Mouse (Mus musculus) MEL (cell line): ENCODE data around the gene Gm37240. TPM values are rescaled to one million over a fixed set of nuclear protein-coding genes. Genes with fewer than 3 reads are reported as not detected.

ENCODE experiments used
- DNase-seq: peaks from one replicate; pipeline ENCODE4 v3.0.0; 2011; ENCODE audit warnings: low read depth, low spot score
- H3K27ac ChIP-seq: 2 replicates; pipeline ENCODE4 v1.5.1; 2012; ENCODE audit warnings: low read depth, mild to moderate bottlenecking, control low read depth, low read length, moderate library complexity; ENCODE audit not compliant: control insufficient read depth
- H3K27me3 ChIP-seq, 2 experiments: fragments of 150-350 bp in 1 of 2; sonication (generic) in 1 of 2; 2 replicates each; pipeline ENCODE4 v1.6.1; 2012; ENCODE audit warnings: low read length in 2 of 2, mild to moderate bottlenecking in 2 of 2, improper control_type of control experiment in 1 of 2, moderate library complexity in 1 of 2; ENCODE audit not compliant: insufficient read depth in 2 of 2, control insufficient read depth in 1 of 2
- H3K36me3 ChIP-seq, 2 experiments: 2 replicates each; pipeline ENCODE4 v1.6.1; 2012 to 2014; ENCODE audit warnings: low read length in 2 of 2, improper control_type of control experiment in 1 of 2, inconsistent platforms in 1 of 2, mild to moderate bottlenecking in 1 of 2; ENCODE audit not compliant: insufficient read depth in 2 of 2, control insufficient read depth in 1 of 2
- H3K4me1 ChIP-seq, 2 experiments: fragments of 150-350 bp in 1 of 2; sonication (generic) in 1 of 2; 2 replicates each; pipeline ENCODE4 v1.6.1; 2012; ENCODE audit warnings: low read length in 2 of 2, improper control_type of control experiment in 1 of 2, mild to moderate bottlenecking in 1 of 2; ENCODE audit not compliant: insufficient read depth in 2 of 2, control insufficient read depth in 1 of 2
- H3K4me3 ChIP-seq, 2 experiments: fragments of 150-350 bp in 1 of 2; sonication (generic) in 1 of 2; 2 replicates each; pipeline ENCODE4 v1.5.1; 2012; ENCODE audit warnings: low read depth in 2 of 2, low read length in 2 of 2, mild to moderate bottlenecking in 2 of 2, moderate library complexity in 2 of 2, control low read depth in 1 of 2, improper control_type of control experiment in 1 of 2; ENCODE audit not compliant: control insufficient read depth in 1 of 2, insufficient read depth in 1 of 2
- H3K79me2 ChIP-seq: 2 replicates; pipeline ENCODE4 v1.6.1; 2012; ENCODE audit warnings: mild to moderate bottlenecking, low read length, moderate library complexity; ENCODE audit not compliant: control insufficient read depth, poor library complexity, insufficient read depth
- H3K9ac ChIP-seq: 2 replicates; pipeline ENCODE4 v1.6.1; 2012; ENCODE audit warnings: low read depth, mild to moderate bottlenecking, control low read depth, low read length, moderate library complexity; ENCODE audit not compliant: control insufficient read depth, poor library complexity, severe bottlenecking
- H3K9me3 ChIP-seq: fragments of 150-350 bp; sonication (generic); replicated peaks from 2 replicates; pipeline ENCODE4 v1.6.1; 2012; ENCODE audit warnings: mild to moderate bottlenecking, low read length, improper control_type of control experiment, moderate library complexity; ENCODE audit not compliant: insufficient read depth
- BHLHE40 ChIP-seq: IDR thresholded peaks from 2 replicates; pipeline ENCODE4 v1.6.1; 2012; ENCODE audit warnings: low read depth, mild to moderate bottlenecking, inconsistent platforms, low read length, improper control_type of control experiment, borderline replicate concordance
- E2F4 ChIP-seq: IDR thresholded peaks from 2 replicates; pipeline ENCODE4 v1.6.1; 2011; ENCODE audit warnings: low read depth, low read length, improper control_type of control experiment, borderline replicate concordance
- ELF1 ChIP-seq: IDR thresholded peaks from 2 replicates; pipeline ENCODE4 v1.6.1; 2014; ENCODE audit warnings: low read depth, mild to moderate bottlenecking, inconsistent platforms, low read length, improper control_type of control experiment, moderate library complexity
- ETS1 ChIP-seq: IDR thresholded peaks from 2 replicates; pipeline ENCODE4 v1.6.1; 2012; ENCODE audit warnings: low read depth, mild to moderate bottlenecking, inconsistent platforms, low read length, improper control_type of control experiment, moderate library complexity
- JUND ChIP-seq: IDR thresholded peaks from 2 replicates; pipeline ENCODE4 v1.6.1; 2011; ENCODE audit warnings: low read depth, mild to moderate bottlenecking, improper control_type of control experiment, low read length
- MAFK ChIP-seq: IDR thresholded peaks from 2 replicates; pipeline ENCODE4 v1.6.1; 2011; ENCODE audit warnings: low read depth, mild to moderate bottlenecking, low read length, improper control_type of control experiment, borderline replicate concordance
- MAX ChIP-seq: IDR thresholded peaks from 2 replicates; pipeline ENCODE4 v1.6.1; 2011; ENCODE audit warnings: low read length, improper control_type of control experiment
- MAZ ChIP-seq: IDR thresholded peaks from 2 replicates; pipeline ENCODE4 v1.6.1; 2012; ENCODE audit warnings: low read depth, mild to moderate bottlenecking, inconsistent platforms, low read length, improper control_type of control experiment
- MEF2A ChIP-seq: IDR thresholded peaks from 2 replicates; pipeline ENCODE4 v1.6.1; 2014; ENCODE audit warnings: low read depth, mild to moderate bottlenecking, inconsistent platforms, low read length, improper control_type of control experiment; ENCODE audit not compliant: poor library complexity, insufficient replicate concordance, severe bottlenecking; ENCODE audit errors: extremely low read depth
- MYC ChIP-seq: IDR thresholded peaks from 2 replicates; pipeline ENCODE4 v1.6.1; 2011; ENCODE audit warnings: low read depth, mild to moderate bottlenecking, low read length, improper control_type of control experiment, moderate library complexity
- NRF1 ChIP-seq: IDR thresholded peaks from 2 replicates; pipeline ENCODE4 v1.6.1; 2014; ENCODE audit warnings: low read depth, mild to moderate bottlenecking, inconsistent platforms, low read length, improper control_type of control experiment, moderate library complexity; ENCODE audit not compliant: poor library complexity, insufficient read depth, severe bottlenecking
- POLR2AphosphoS5 ChIP-seq: IDR thresholded peaks from 2 replicates; pipeline ENCODE4 v1.6.1; 2012; ENCODE audit warnings: low read depth, borderline replicate concordance, mild to moderate bottlenecking, inconsistent platforms, low read length, moderate library complexity, mixed read lengths
- RAD21 ChIP-seq: IDR thresholded peaks from 2 replicates; pipeline ENCODE4 v1.6.1; 2011; ENCODE audit warnings: mild to moderate bottlenecking, low read depth, low read length, improper control_type of control experiment
- SIN3A ChIP-seq: IDR thresholded peaks from 2 replicates; pipeline ENCODE4 v1.6.1; 2012; ENCODE audit warnings: low read length, improper control_type of control experiment, inconsistent platforms
- SMC3 ChIP-seq: IDR thresholded peaks from 2 replicates; pipeline ENCODE4 v1.6.1; 2011; ENCODE audit warnings: low read depth, low read length, improper control_type of control experiment
- TAL1 ChIP-seq: IDR thresholded peaks from 2 replicates; pipeline ENCODE4 v1.6.1; 2012; ENCODE audit warnings: mild to moderate bottlenecking, inconsistent platforms, low read length, moderate library complexity, mixed read lengths
- UBTF ChIP-seq: IDR thresholded peaks from 2 replicates; pipeline ENCODE4 v1.6.1; 2012; ENCODE audit warnings: low read depth, mild to moderate bottlenecking, inconsistent platforms, low read length, improper control_type of control experiment, moderate library complexity, borderline replicate concordance; ENCODE audit not compliant: insufficient read depth
- USF1 ChIP-seq: IDR thresholded peaks from 2 replicates; pipeline ENCODE4 v1.6.1; 2014; ENCODE audit warnings: low read depth, mild to moderate bottlenecking, inconsistent platforms, low read length, improper control_type of control experiment, moderate library complexity
- ZC3H11A ChIP-seq: IDR thresholded peaks from 2 replicates; pipeline ENCODE4 v1.6.1; 2012; ENCODE audit warnings: low read depth, mild to moderate bottlenecking, inconsistent platforms, low read length, improper control_type of control experiment
- ZMIZ1 ChIP-seq: IDR thresholded peaks from 2 replicates; pipeline ENCODE4 v1.6.1; 2012; ENCODE audit warnings: low read depth, mild to moderate bottlenecking, inconsistent platforms, low read length, improper control_type of control experiment, moderate library complexity
- ZNF384 ChIP-seq: IDR thresholded peaks from 2 replicates; pipeline ENCODE4 v1.6.1; 2012; ENCODE audit warnings: low read depth, mild to moderate bottlenecking, inconsistent platforms, low read length, improper control_type of control experiment
- polyA plus RNA-seq, 2 experiments: library from polyadenylated mRNA; stranded (reverse) in 1 of 2; unstranded in 1 of 2; fragments of >175 nt in 1 of 2; fragments of >200 nt in 1 of 2; gene quantifications; 2 replicates each; pipeline versions ENCODE4 v1.2.1 to v1.2.4; 2012; ENCODE audit warnings: low replicate concordance in 2 of 2, low read depth in 1 of 2; ENCODE audit not compliant: insufficient read length in 2 of 2, insufficient read depth in 1 of 2, missing spikeins in 1 of 2
- total RNA-seq: library from RNA; depleted of rRNA; stranded (reverse); fragments of 300-350 nt; gene quantifications from 2 replicates; pipeline ENCODE4 v1.2.3, GENCODE M21; 2012

Gm37240 gene
- total and polyA plus RNA-seq, 3 experiments, result 0.04 TPM; not detected in 2

DNA sequence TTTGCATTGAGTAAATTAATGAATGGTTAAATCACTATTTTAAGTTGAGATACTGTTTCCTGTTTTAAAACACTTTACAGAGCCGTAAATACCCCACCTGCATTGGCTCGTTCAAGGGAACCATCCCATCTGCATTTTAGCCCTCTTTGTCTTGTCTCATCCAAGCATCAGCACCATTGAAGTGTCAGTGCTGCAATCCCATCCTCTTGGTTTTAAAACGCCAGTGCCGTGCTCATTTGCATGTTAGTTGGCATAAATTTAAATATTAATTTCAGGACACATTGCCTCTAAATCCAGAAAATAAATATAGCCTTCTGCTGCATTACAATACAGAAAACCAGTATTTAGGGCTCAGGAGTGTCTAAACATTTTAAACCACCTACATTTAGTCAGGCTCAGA lies 391.2 kb downstream of the Gm37240 start:
- no peak overlapping the region for H3K27ac ChIP-seq
- no peak for DNase-seq
- H3K4me3 ChIP-seq, result no peak overlapping the region
- TF ChIP-seq UBTF (no peak), E2F4 (no peak), MEF2A (no peak), ETS1 (no peak), JUND (no peak)
- no peaks in the 10 kb centered on the region for H3K79me2 ChIP-seq
- H3K27me3 ChIP-seq, result no peaks in the 10 kb centered on the region
- no peak overlapping the region for H3K9ac ChIP-seq
- H3K9me3 ChIP-seq, result no peaks in the 10 kb centered on the region
- H3K36me3 ChIP-seq, result no peaks in the 10 kb centered on the region
- H3K4me1 ChIP-seq, result no peaks in the 10 kb centered on the region

DNA sequence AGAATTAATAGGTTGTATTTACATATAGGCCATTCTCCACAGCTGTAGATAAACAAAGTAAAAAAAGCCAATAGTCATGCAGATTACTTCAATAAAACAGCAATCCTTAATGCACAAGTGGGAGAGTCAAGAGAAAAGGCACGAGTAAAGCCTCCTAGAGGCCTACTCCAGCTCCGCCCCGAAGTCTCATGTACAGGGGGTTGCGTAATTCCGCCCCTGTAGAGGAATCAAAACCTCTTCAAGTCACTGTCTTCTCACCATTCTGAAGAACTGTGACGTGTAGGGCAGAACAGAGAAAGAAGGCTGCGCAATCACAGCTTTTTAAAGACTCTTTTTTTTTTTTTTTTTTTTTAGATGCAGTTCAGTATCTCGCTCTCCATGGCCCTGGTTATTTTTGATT lies 393.5 kb downstream of the Gm37240 start:
- no peak overlapping the region for H3K27ac ChIP-seq
- no peak overlapping the region for H3K4me3 ChIP-seq
- H3K4me1 ChIP-seq, result no peaks in the 10 kb centered on the region
- no peak for DNase-seq
- H3K79me2 ChIP-seq, result no peaks in the 10 kb centered on the region
- H3K27me3 ChIP-seq, result no peaks in the 10 kb centered on the region
- TF ChIP-seq POLR2AphosphoS5, result no peak
- TF ChIP-seq MAZ, result no peak
- no peak for TF ChIP-seq ELF1
- TF ChIP-seq MEF2A, result no peak
- no peak for TF ChIP-seq SMC3
- no peak for TF ChIP-seq ZC3H11A
- TF ChIP-seq MYC, result no peak
- no peak for TF ChIP-seq RAD21
- no peaks in the 10 kb centered on the region for H3K36me3 ChIP-seq
- no peaks in the 10 kb centered on the region for H3K9me3 ChIP-seq
- no peak overlapping the region for H3K9ac ChIP-seq

DNA sequence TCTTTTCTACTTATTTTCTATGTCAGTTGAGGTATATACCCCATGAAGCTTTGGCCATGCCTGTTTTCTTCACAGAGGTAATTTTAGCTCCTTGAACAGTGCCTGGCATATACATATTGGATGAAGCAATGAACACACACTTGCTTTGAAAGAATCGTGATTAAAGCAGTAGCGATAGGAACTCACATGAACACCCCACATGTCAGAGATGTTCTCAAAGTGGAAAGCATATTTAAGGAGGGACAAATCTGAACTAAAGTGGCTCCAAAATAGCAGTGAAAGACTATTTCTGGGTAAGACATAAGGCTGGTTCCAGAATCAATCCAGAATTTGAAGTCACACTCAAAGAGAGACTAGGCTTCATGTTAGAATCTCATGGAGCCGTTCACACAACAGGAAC lies 397.1 kb downstream of the Gm37240 start:
- Histone ChIP-seq H3K27me3 (no peaks in the 10 kb centered on the region), H3K4me1 (no peaks in the 10 kb centered on the region), H3K9me3 (no peaks in the 10 kb centered on the region), H3K4me3 (no peak overlapping the region), H3K79me2 (no peaks in the 10 kb centered on the region), H3K36me3 (no peaks in the 10 kb centered on the region), H3K9ac (no peak overlapping the region), H3K27ac (no peak overlapping the region)
- no peak for TF ChIP-seq SIN3A
- no peak for TF ChIP-seq MAFK
- no peak for TF ChIP-seq USF1
- TF ChIP-seq ZNF384, result no peak
- TF ChIP-seq MAZ, result no peak
- no peak for TF ChIP-seq SMC3
- TF ChIP-seq NRF1, result no peak
- TF ChIP-seq UBTF, result no peak
- no peak for TF ChIP-seq ETS1
- TF ChIP-seq MAX, result no peak
- no peak for TF ChIP-seq ZC3H11A
- no peak for TF ChIP-seq TAL1
- TF ChIP-seq ZMIZ1, result no peak
- TF ChIP-seq BHLHE40, result no peak
- no peak for DNase-seq
